Mouse (Mus musculus) neural tube, embryonic 10.5 days (tissue): ENCODE measurements around the gene Gm49393.

Experiments used
- DNase-seq: peaks from one replicate; pipeline ENCODE4 v3.0.0-alpha.2; 2017; ENCODE audit warnings: low spot score; ENCODE audit errors: extremely low spot score

Gm49393 gene

DNA sequence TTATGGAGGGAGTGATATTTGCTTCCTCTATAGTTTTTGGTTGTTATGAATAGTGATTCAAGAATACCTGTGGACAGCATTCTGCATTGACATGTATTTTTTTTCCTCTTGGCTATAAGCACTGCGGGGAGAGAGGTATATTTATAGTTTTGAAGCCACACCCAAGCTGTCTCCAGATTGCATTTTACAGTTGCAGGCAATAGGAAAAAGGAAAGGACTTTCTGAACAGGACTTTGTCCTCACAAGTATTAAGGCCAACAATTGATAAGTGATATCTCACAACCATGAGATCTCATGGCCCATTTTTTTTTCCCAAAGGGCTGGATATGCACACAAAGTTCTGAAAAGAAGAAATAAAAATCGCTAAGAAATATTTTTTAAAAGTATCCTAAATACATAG is 125.7 kb downstream of the Gm49393 start:
- no peak for DNase-seq
